Mouse (Mus musculus): ENCODE data around the gene Gdf11. TPM values are rescaled to one million over a fixed set of nuclear protein-coding genes. Genes with fewer than 3 reads are reported as not detected.

The Gdf11 gene
- polyA plus RNA-seq, 1 experiment, result 17.0 TPM

GRCm38 (mm10) chr10:128878811-128879210 lies 12.7 kb downstream of the Gdf11 start:
- no peak overlapping the region for H3ac ChIP-seq (ENCODE audit: control insufficient read depth, insufficient read length, low read depth)
- no peak overlapping the region for H3K4me3 ChIP-seq (ENCODE audit: insufficient read depth, poor library complexity, severe bottlenecking)
- no peaks in the 10 kb centered on the region for H3K27me3 ChIP-seq (ENCODE audit: control insufficient read depth, insufficient read depth, insufficient read length)
- no peak for TF ChIP-seq CTCF (IDR thresholded peaks at IDR 0.05; ENCODE audit: control insufficient read depth, insufficient read depth, insufficient read length)
- TF ChIP-seq MYOG (IDR thresholded peaks at IDR 0.05; ENCODE audit: control insufficient read depth, extremely low read depth, insufficient read length), result no peak
- TF ChIP-seq MYOD1 (IDR thresholded peaks at IDR 0.05; ENCODE audit: control insufficient read depth, insufficient read length, low read depth), result no peak
- TF ChIP-seq CEBPB (IDR thresholded peaks at IDR 0.05; ENCODE audit: low read depth), result no peak
- TF ChIP-seq USF1 (IDR thresholded peaks at IDR 0.05; ENCODE audit: low read depth), result no peak
- TF ChIP-seq FOSL1 (IDR thresholded peaks at IDR 0.05; ENCODE audit: insufficient read depth, low read length, poor library complexity, severe bottlenecking), result no peak
- TF ChIP-seq MAX (IDR thresholded peaks at IDR 0.05), result no peak
- no peaks in the 10 kb centered on the region for H3K79me2 ChIP-seq (ENCODE audit: control insufficient read depth, insufficient read depth)
- H3K36me3 ChIP-seq (ENCODE audit: control insufficient read depth, insufficient read depth), result peaks cover 51% of the 10 kb centered on the region
- no peaks in the 10 kb centered on the region for H3K79me3 ChIP-seq (ENCODE audit: low read depth)

DNA sequence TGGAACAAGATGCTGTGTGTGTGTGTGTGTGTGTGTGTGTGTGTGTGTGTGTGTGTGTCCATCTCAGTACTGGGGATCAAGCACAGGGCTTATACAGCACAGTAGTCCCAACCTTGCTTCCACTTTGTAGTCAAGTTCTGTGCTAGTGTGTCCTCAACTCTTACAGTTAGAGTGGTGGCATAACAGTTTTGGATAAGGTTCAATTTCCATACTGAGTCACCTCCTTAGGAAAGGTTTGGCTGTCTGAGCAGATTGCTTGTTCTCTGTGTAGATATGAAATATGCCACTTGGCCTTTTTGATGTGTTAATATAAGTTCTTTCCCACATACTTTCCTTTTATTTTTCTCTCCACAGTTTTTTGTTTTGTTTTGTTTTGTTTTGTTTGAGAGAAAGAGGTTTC lies 13.2 kb downstream of the Gdf11 start:
- no peak overlapping the region for H3ac ChIP-seq (ENCODE audit: control insufficient read depth, insufficient read length, low read depth)
- peaks cover 56% of the 10 kb centered on the region for H3K36me3 ChIP-seq (ENCODE audit: control insufficient read depth, insufficient read depth)
- TF ChIP-seq MAX (IDR thresholded peaks at IDR 0.05) (no peak), CEBPB (IDR thresholded peaks at IDR 0.05; ENCODE audit: low read depth) (no peak), CTCF (IDR thresholded peaks at IDR 0.05; ENCODE audit: control insufficient read depth, insufficient read depth, insufficient read length) (no peak), MYOG (IDR thresholded peaks at IDR 0.05; ENCODE audit: control insufficient read depth, extremely low read depth, insufficient read length) (no peak), USF1 (IDR thresholded peaks at IDR 0.05; ENCODE audit: low read depth) (no peak), MYOD1 (IDR thresholded peaks at IDR 0.05; ENCODE audit: control insufficient read depth, insufficient read length, low read depth) (no peak), FOSL1 (IDR thresholded peaks at IDR 0.05; ENCODE audit: insufficient read depth, low read length, poor library complexity, severe bottlenecking) (no peak)
- no peaks in the 10 kb centered on the region for H3K79me3 ChIP-seq (ENCODE audit: low read depth)
- no peaks in the 10 kb centered on the region for H3K79me2 ChIP-seq (ENCODE audit: control insufficient read depth, insufficient read depth)
- H3K4me3 ChIP-seq (ENCODE audit: insufficient read depth, poor library complexity, severe bottlenecking), result no peak overlapping the region
- H3K27me3 ChIP-seq (ENCODE audit: control insufficient read depth, insufficient read depth, insufficient read length), result no peaks in the 10 kb centered on the region

DNA sequence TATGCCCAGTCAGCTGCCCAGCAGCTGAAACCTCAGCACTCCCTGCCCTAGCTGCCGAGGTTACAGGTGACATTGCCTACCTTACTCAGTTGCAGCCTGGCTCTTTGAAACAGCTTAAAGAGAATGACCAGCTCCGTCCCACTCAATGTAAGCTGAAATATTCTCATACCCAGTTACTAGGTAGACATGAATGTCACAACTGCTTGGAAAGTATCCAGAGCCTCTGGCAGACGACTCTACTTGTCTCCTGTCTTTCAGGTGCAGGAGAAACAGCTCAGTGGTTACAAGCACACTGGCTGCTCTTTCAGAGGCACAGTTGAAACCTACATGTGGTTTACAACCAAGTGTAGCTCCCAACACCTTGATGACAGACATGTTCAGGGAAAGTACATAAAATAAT lies 21.2 kb downstream of the Gdf11 start:
- no peak for TF ChIP-seq CTCF (IDR thresholded peaks at IDR 0.05; ENCODE audit: control insufficient read depth, insufficient read depth, insufficient read length)
- TF ChIP-seq MYOG (IDR thresholded peaks at IDR 0.05; ENCODE audit: control insufficient read depth, extremely low read depth, insufficient read length), result no peak
- no peak for TF ChIP-seq FOSL1 (IDR thresholded peaks at IDR 0.05; ENCODE audit: insufficient read depth, low read length, poor library complexity, severe bottlenecking)
- no peak for TF ChIP-seq CEBPB (IDR thresholded peaks at IDR 0.05; ENCODE audit: low read depth)
- TF ChIP-seq MAX (IDR thresholded peaks at IDR 0.05), result no peak
- TF ChIP-seq USF1 (IDR thresholded peaks at IDR 0.05; ENCODE audit: low read depth), result no peak
- Histone ChIP-seq H3K36me3 (ENCODE audit: control insufficient read depth, insufficient read depth) (peaks cover 72% of the 10 kb centered on the region), H3K79me3 (ENCODE audit: low read depth) (no peaks in the 10 kb centered on the region), H3ac (ENCODE audit: control insufficient read depth, insufficient read length, low read depth) (no peak overlapping the region), H3K4me3 (ENCODE audit: insufficient read depth, poor library complexity, severe bottlenecking) (no peak overlapping the region), H3K79me2 (ENCODE audit: control insufficient read depth, insufficient read depth) (no peaks in the 10 kb centered on the region), H3K27me3 (ENCODE audit: control insufficient read depth, insufficient read depth, insufficient read length) (no peaks in the 10 kb centered on the region)

- H3K27me3 ChIP-seq (ENCODE audit: control insufficient read depth, insufficient read depth, insufficient read length), result no peaks in the 10 kb centered on the region
- no peaks in the 10 kb centered on the region for H3K79me3 ChIP-seq (ENCODE audit: low read depth)
- peaks cover 60% of the 10 kb centered on the region for H3K36me3 ChIP-seq (ENCODE audit: control insufficient read depth, insufficient read depth)
- no peak overlapping the region for H3K4me3 ChIP-seq (ENCODE audit: insufficient read depth, poor library complexity, severe bottlenecking)
- TF ChIP-seq USF1 (IDR thresholded peaks at IDR 0.05; ENCODE audit: low read depth) (no peak), MYOD1 (IDR thresholded peaks at IDR 0.05; ENCODE audit: control insufficient read depth, insufficient read length, low read depth) (no peak), CEBPB (IDR thresholded peaks at IDR 0.05; ENCODE audit: low read depth) (no peak), MYOG (IDR thresholded peaks at IDR 0.05; ENCODE audit: control insufficient read depth, extremely low read depth, insufficient read length) (no peak), CTCF (IDR thresholded peaks at IDR 0.05; ENCODE audit: control insufficient read depth, insufficient read depth, insufficient read length) (no peak), FOSL1 (IDR thresholded peaks at IDR 0.05; ENCODE audit: insufficient read depth, low read length, poor library complexity, severe bottlenecking) (no peak)
- no peaks in the 10 kb centered on the region for H3K79me2 ChIP-seq (ENCODE audit: control insufficient read depth, insufficient read depth)
- H3ac ChIP-seq (ENCODE audit: control insufficient read depth, insufficient read length, low read depth), result no peak overlapping the region
These were observed 25.0 kb downstream of the Gdf11 start for GRCm38 (mm10) chr10:128866518-128866917.

DNA sequence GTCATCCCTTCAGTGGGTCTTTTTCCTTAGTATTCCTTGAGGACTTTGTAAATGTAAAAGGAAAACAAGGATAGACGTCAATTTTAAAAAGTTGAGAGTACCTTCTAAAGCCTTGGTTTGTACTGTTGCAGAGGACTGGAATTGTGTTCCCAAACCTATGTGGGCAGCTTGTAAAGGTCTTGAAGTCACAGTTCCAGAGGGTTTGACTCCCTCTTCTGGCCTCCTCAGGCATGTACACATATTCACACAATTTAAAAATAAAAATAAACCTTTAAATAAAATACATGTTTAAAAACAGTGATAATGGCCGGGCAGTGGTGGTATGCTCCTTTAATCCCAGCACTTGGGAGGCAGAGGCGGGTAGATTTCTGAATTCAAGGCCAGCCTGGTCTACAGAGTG lies 25.5 kb downstream of the Gdf11 start:
- Histone ChIP-seq H3K36me3 (ENCODE audit: control insufficient read depth, insufficient read depth) (peaks cover 60% of the 10 kb centered on the region), H3ac (ENCODE audit: control insufficient read depth, insufficient read length, low read depth) (no peak overlapping the region), H3K27me3 (ENCODE audit: control insufficient read depth, insufficient read depth, insufficient read length) (no peaks in the 10 kb centered on the region), H3K79me3 (ENCODE audit: low read depth) (no peaks in the 10 kb centered on the region), H3K79me2 (ENCODE audit: control insufficient read depth, insufficient read depth) (no peaks in the 10 kb centered on the region), H3K4me3 (ENCODE audit: insufficient read depth, poor library complexity, severe bottlenecking) (no peak overlapping the region)
- TF ChIP-seq CEBPB (IDR thresholded peaks at IDR 0.05; ENCODE audit: low read depth) (no peak), FOSL1 (IDR thresholded peaks at IDR 0.05; ENCODE audit: insufficient read depth, low read length, poor library complexity, severe bottlenecking) (no peak), MYOD1 (IDR thresholded peaks at IDR 0.05; ENCODE audit: control insufficient read depth, insufficient read length, low read depth) (no peak), CTCF (IDR thresholded peaks at IDR 0.05; ENCODE audit: control insufficient read depth, insufficient read depth, insufficient read length) (no peak), MYOG (IDR thresholded peaks at IDR 0.05; ENCODE audit: control insufficient read depth, extremely low read depth, insufficient read length) (no peak), MAX (IDR thresholded peaks at IDR 0.05) (no peak), USF1 (IDR thresholded peaks at IDR 0.05; ENCODE audit: low read depth) (no peak)

DNA sequence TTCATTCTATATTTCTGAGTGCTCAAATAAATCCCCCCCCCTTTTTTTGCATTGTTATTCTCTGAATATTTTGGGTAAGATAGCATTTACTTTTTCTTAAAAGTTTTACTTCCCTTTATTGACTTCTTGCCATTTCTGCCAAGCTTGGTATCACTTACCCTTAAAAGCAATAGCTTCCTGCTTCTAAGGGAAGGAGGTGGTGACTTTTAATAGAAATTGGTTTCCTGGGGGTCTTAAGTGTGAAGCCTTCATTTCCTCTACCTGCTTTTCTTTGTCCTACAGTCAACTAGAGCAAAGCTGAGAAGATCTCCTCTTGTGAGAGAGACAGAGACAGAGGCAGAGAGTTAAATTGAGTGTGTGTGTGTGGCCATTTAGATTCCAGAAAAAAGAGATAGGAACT lies 30.3 kb downstream of the Gdf11 start:
- no peak for TF ChIP-seq USF1 (IDR thresholded peaks at IDR 0.05; ENCODE audit: low read depth)
- TF ChIP-seq MYOD1 (IDR thresholded peaks at IDR 0.05; ENCODE audit: control insufficient read depth, insufficient read length, low read depth), result no peak
- TF ChIP-seq MYOG (IDR thresholded peaks at IDR 0.05; ENCODE audit: control insufficient read depth, extremely low read depth, insufficient read length), result no peak
- TF ChIP-seq FOSL1 (IDR thresholded peaks at IDR 0.05; ENCODE audit: insufficient read depth, low read length, poor library complexity, severe bottlenecking), result no peak
- no peak for TF ChIP-seq CEBPB (IDR thresholded peaks at IDR 0.05; ENCODE audit: low read depth)
- TF ChIP-seq MAX (IDR thresholded peaks at IDR 0.05), result no peak
- no peak for TF ChIP-seq CTCF (IDR thresholded peaks at IDR 0.05; ENCODE audit: control insufficient read depth, insufficient read depth, insufficient read length)
- Histone ChIP-seq H3K79me3 (ENCODE audit: low read depth) (no peaks in the 10 kb centered on the region), H3K36me3 (ENCODE audit: control insufficient read depth, insufficient read depth) (peaks cover 58% of the 10 kb centered on the region)

More for the DNA sequence above, 30.3 kb downstream of the Gdf11 start:
- Histone ChIP-seq H3K4me3 (ENCODE audit: insufficient read depth, poor library complexity, severe bottlenecking) (no peak overlapping the region), H3K79me2 (ENCODE audit: control insufficient read depth, insufficient read depth) (no peaks in the 10 kb centered on the region), H3ac (ENCODE audit: control insufficient read depth, insufficient read length, low read depth) (no peak overlapping the region), H3K27me3 (ENCODE audit: control insufficient read depth, insufficient read depth, insufficient read length) (no peaks in the 10 kb centered on the region)
